Mouse (Mus musculus): ENCODE measurements around the gene Mmp19.

GRCm38 (mm10) chr10:128773685-128774084, 17.0 kb upstream of the Mmp19 start:
- TF ChIP-seq CTCF (IDR thresholded peaks at IDR 0.05; ENCODE audit: low read depth), result peak; percentile 49
- no peak for TF ChIP-seq EP300 (IDR thresholded peaks at IDR 0.05; ENCODE audit: low read depth)
